Mouse (Mus musculus): ENCODE data around the gene Nphs1. TPM values are rescaled to one million over a fixed set of nuclear protein-coding genes. Genes with fewer than 3 reads are reported as not detected.
"Not testable (repeated sequence)": the region's sequence is repeated elsewhere in the genome, so short reads cannot be mapped to it uniquely, and the experiment has no call there.

Gene Nphs1
- total RNA-seq, 2 experiments from 2014 or later: not detected

DNA sequence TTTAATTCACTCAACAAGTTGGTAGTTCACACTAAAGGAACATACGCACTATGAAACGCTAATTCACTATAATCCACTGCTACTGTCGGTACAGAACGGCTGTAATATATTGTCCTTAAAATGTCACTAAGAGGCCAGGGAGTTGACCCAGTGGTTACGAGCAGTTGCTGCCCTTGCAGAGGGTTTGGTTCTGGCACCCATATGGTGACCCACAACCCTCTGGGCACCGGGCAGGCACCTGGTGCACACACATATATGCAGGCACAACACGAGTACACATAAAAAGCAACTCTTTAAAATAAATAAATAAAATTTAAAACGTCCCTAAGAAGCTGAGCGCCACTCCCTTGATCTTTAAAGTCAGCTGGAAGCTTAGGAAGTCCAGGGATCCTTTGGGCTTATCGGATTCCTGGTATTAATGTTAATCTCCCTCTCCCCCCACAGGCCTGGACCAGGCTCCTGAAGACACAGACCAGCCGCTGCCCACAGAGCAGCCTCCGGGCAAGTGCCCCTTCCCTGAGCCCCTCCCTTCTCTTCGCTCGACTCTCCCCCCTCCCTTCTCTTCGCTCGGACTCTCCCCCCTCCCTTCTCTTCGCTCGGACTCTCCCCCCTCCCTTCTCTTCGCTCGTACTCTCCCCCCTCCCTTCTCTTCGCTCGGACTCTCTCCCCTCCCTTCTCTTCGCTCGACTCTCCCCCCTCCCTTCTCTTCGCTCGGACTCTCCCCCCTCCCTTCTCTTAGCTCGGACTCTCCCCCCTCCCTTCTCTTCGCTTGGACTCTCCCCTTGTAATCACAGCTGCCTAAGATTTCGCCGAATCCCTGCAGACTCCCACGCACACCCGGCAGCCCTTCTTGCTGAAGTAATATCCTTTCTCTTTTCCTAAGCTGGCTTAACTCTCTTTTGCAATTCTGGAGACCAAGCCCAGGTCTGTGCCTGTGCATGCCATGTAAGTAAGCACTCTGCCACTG, 19.6 kb downstream of the Nphs1 start:
- ATAC-seq (replicated peaks; ENCODE audit: low FRiP score, poor library complexity, severe bottlenecking): no peak

DNA sequence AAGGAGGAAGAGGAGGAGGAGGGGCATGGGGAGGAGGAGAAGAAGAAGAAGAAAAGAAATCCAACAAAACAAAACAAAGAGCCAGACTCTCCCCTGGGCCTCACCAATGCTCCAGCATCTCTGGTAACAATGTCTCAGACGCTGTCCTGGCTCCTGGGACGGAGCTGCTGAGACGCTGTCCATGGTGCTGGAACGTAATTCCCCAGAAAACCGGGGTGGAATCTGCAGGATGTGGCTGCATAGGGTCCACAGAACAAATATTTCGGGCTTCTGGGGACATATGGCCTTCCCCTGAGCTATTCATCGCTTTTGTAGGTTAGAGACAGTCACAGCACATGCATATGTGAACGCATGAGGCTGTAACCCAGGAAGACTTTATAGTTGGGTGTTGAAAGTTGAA, 26.1 kb downstream of the Nphs1 start:
- ATAC-seq (replicated peaks; ENCODE audit: low FRiP score, poor library complexity, severe bottlenecking): no peak

DNA sequence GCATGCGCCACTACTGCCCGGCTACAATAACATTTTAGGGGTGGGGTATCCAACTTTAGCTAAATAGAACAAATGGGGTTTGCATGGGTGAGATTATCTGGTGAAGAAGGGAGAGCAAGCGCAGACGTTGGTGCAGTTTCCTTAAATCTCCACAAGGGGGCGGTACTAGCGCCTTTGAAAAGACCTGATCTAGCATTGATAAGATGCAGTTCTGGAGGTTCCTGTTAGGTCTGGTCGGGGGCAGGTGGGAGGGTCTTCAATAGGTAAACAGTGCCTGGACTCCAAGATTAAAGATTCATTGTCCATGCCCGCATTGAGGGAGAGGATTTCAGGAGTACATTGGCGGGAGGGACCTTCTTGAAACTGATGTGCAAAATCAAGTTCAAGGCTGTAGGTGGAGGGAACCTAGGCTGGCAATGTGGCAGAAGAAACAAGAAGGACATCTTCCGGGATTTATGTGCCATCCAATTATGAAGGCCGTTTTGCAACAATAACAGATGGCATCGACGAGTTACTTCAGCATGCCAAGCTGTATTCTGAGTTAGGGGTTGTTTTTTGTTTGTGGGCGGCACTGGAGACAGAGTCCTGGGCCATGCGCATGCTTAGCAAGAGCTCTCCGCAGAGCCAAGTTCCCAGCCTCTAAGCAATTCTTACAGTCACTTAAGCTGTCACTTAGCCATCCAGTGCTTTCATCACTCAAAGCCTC, 32.3 kb downstream of the Nphs1 start:
- no peak for ATAC-seq (replicated peaks; ENCODE audit: low FRiP score, poor library complexity, severe bottlenecking)

DNA sequence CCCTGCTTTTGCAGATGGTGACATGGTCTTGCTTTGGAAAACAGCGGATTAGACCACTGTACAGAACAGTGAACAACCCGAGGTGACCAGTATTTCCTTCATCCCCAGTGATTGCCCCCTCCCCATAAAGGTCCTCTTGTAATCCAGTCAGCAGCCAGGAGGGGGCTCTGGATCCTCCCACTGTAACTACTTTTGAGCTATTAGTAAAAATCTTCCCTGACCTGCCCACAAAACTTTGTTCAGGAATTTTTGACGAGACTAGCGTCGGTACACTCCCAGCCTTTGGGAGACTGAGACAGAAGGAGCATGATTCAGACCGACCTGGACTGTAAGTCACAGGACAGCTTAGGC, 32.8 kb downstream of the Nphs1 start:
- ATAC-seq (replicated peaks; ENCODE audit: low FRiP score, poor library complexity, severe bottlenecking): no peak

DNA sequence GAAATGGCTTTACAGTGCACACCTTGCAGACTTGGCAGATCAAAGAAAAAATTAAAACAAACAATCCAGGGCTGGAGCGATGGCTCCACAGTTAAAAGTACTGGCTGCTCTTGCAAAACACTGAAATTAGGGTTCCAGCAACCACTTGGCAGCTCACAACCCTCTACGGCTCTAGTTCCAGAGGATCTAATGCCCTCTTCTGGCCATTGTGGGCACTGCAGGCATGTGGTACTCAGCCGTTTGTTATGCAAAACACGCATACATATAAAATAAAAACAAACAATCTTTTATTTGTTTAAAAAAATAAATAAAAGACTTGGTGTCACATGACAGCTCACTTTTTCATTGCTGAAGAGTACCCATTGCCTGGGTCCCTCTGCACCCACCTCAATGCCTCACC, 34.6 kb downstream of the Nphs1 start:
- ATAC-seq (replicated peaks; ENCODE audit: low FRiP score, poor library complexity, severe bottlenecking): peak; percentile 70; the same call in 1 of the 2 replicates

DNA sequence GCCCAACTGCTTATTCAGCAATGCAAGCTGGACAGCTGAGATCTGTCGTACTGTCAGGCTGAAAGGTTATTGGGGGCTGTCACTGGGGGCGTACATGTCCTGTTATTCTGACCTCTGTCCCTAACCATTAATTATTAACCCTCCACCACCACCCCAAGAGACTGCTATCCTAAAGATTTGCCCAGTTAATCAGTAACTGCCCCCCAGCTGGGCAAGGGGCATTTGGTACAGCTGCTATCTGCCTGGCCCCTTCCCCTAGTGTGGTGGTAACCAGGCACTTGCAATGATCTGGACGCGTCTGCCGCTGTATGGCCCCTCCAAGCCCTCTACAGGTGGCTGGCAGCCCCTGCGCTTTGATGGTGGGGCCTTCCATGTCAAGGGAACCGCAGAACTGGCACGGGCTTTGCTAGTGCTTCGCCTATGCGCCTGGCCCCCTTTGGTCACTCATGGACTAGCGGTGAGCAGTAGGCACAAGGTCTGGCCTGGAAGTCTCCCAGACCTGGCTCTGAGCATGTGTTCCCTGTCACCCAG, 35.4 kb downstream of the Nphs1 start, which contains the start of gene Prodh2:
TSS of gene Prodh2 (plus strand) at position 222 of the 531 bp plus-strand sequence.
- ATAC-seq (replicated peaks; ENCODE audit: low FRiP score, poor library complexity, severe bottlenecking): no peak

DNA sequence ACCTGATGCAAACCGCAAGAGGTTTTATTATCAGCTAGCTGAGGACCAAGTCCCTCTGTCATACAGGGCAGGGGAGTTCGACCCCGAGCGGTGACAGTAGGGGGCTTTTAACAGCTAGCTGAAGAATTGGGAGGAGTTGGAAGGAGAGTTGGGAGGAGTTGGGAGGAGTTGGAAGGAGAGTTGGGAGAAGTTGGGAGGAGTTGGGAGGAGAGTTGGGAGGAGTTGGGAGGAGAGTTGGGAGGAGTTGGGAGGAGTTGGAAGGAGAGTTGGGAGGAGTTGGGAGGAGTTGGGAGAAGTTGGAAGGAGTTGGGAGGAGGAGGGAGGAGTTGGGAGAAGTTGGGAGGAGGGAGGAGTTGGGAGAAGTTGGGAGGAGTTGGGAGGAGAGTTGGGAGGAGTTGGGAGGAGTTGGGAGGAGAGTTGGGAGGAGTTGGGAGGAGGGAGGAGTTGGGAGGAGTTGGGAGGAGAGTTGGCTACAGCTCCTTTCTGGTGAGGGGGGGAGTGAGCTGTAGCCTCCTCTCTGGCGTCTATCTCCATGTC, 37.5 kb downstream of the Nphs1 start:
- not testable (repeated sequence) for ATAC-seq (replicated peaks; ENCODE audit: low FRiP score, poor library complexity, severe bottlenecking)

DNA sequence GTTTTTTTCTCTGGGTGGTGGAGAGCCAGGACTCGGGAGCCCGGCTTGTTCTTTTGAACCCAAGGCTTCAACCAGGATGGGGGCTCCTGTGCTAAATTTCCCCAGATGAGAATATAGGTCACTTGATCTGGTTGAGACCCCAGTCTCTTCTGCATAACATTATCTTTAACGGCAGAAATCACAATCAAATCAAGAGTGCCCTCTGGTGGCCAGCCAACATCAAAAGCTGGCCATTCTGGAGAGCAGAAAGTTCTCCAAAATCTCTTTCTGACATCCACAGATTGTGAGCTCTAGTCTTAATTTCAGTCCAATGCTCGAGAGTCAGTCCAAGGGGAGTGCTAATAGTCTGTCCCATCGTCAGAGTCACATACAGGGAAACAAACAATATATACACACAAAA, 43.0 kb downstream of the Nphs1 start:
- ATAC-seq (replicated peaks; ENCODE audit: low FRiP score, poor library complexity, severe bottlenecking): not testable (repeated sequence)

DNA sequence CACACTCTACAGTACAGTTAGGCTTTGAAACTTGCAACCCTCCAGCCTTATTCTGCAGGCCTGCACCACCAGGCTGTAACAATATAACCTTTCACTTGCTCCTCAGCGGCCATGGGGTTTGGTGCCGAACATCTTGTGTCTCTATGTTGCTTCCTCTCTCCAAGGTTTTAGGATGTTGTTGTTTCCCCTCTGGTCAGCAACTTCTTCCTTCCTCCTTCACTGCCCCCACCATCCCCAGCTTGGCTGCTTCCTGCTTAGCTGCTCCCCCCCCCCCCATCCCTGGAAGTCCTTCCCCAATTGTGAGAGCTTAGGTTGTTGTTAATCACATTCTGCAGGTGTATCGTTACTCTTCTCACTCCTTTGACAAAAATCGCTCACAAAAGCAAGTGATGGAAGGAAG, 49.9 kb downstream of the Nphs1 start:
- ATAC-seq (replicated peaks; ENCODE audit: low FRiP score, poor library complexity, severe bottlenecking): no peak

DNA sequence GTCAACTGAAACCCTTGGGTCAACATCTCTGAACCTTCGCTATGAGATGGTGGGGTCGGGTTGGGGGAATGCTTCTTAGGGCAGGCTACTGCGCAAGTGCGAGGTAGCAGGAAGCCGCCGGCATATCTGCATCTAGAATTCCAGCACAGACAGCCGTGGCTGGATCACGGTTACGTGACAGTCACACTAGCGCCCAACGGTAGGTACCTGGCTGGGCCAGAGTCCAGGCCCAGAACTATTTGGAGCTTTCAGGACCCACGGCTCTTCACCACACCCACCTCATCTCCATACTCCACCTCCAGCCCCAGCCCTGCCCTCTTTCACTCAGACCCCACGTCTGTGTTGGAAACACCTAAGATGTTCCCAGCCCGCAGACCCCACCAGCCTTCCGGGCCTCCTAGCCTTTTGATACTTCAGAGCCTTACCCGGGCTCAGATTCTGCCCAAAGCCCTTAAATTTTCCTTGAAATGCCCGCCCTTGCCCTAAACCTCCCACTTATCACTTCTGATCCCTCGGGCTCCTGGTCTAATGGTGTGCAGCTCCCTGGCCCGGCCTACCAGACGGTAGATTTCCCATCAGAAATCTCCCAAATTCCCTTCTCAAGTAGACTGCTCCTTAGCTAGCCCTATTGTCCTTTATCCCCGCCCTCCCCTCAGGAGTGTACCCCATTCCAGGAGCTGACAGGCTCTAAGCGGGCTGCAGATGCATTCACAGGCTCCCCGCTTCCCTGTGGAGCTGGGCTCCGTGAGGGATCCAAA, 57.1 kb downstream of the Nphs1 start:
- ATAC-seq (replicated peaks; ENCODE audit: low FRiP score, poor library complexity, severe bottlenecking): no peak

DNA sequence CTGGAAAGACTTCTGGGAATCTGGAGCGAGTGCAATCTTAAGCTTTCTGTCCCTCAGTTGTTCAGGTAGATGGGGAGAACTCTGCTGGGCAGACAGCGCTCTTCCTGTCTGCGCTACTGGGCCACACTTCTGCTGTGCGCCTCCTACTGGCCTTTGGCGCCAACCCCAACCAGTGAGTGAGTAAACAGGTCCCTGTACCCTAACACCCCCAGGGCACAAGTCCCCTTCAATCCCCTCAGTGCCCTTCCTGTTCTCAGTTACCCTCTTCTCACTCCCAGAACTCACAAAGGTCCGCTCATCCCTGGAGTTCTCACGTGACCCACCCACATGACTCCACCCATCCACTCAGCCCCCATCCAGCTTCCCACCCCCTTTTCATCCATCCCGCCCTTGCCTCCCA, 60.2 kb downstream of the Nphs1 start:
- ATAC-seq (replicated peaks; ENCODE audit: low FRiP score, poor library complexity, severe bottlenecking): no peak

DNA sequence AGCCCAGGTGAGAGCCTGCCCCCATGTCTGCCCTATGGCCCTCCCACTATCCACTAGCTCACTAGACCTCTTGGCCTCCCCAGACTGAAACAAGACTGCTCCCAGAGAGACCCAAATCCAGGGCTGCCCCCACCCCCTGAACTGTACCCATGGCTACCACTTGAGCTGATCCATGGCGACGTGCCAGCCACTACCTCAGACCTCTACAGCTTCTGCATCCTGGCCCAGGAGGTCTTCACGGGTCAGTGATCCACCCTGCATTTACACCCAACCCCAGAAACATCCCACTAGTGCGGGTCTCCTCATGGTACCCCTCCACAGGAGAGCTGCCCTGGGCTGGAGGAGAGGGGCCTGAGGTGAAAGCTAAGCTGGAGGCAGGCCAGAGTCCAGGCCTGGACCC, 62.3 kb downstream of the Nphs1 start:
- ATAC-seq (replicated peaks; ENCODE audit: low FRiP score, poor library complexity, severe bottlenecking): no peak

DNA sequence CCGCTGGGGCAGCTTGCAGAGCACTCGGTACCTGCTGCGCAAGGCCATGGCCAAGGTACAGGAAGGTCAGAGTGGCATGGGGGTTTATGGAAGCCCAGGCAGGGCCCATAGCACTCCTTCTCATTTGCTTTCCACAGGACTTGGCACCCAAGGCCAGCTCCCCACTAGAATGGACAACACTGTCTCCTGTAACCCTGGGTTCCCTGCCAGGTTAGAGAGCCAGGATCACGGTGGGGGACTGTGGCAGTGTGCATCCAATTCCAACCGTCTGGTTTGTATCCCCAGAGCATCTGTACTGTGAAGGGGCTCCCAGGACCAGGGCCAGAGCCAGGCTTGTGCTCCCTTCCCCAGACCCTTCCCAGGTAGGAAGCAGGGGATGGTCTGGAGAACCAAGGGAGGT, 62.7 kb downstream of the Nphs1 start:
- ATAC-seq (replicated peaks; ENCODE audit: low FRiP score, poor library complexity, severe bottlenecking): no peak

DNA sequence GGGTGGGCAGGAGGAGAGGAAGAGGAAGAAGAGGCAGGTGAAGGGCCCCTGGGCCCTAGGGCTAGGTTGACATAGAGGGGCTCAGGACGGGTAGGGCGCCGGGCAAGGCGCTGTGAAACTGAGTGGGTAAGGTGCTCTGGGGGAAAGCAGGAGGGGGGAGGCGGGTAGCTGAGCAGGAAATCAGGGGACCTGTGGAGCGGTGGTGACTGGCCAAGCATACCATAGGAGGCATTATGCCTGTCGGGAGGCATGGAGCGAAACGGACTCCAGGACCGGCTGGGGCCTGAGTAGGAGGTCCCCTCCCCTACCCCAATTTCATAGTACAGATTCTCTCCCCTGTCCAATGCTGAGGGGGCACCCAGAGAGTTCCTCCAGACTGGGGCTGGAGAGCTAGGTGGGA, 64.8 kb downstream of the Nphs1 start:
- no peak for ATAC-seq (replicated peaks; ENCODE audit: low FRiP score, poor library complexity, severe bottlenecking)

DNA sequence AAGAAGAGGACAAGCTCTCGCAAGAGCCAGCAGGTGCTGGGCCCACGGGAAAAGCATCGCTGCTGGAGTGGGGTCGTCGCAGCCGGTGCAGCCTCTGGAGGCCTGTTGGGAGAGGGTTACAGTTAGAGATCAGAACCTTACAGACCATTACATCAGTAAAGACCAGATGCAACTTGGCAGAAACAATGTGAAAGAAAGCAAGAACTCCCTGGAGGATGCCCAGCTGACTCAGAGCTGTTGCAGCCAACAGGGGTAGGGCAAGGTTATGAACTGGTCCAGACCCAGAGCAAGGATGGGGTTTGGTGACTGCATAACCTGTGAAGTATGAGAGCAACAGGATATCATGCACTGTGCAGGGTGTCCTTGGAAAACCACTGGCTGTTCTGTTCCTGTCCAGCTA, 66.4 kb downstream of the Nphs1 start:
- no peak for ATAC-seq (replicated peaks; ENCODE audit: low FRiP score, poor library complexity, severe bottlenecking)

DNA sequence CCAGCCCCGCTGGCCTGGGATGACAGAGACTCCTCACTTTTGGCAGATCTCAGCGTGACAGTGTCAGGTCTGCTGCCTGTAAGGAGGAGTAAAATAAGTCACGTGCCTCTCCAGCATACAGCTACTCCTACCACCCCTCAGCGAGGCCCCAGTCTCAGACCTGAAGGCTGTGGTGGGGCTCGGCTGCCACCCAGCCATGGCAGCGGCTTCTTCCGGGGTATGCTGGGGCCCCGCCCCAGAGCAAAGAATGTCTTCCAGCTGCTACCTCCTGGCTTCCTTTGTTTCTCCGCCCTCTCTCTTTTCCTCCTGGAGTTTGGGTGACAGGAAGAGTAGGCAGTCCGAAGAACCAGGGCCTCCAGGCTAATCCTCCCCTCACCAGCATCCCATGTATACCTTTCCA, 67.8 kb downstream of the Nphs1 start:
- no peak for ATAC-seq (replicated peaks; ENCODE audit: low FRiP score, poor library complexity, severe bottlenecking)

DNA sequence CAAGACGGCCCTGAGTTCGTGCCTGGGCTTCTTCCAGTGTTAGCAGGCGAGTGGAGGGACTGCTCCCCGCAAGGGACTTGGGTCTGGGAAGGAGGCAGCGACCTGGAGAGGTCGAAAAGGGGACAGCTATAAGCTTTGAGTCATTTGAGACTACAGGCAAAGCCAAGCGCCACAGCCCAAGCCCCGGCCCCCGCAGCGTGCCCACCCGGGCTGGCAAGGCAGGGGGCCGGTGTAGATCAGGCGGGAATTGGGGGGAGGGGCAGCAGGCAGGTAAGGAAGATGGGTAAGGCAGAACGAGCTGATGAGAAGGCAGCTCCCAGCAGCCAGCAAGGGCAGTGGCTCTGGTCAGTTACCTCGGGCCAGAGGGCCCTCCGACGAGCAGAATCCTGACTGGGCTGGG, 68.3 kb downstream of the Nphs1 start:
- no peak for ATAC-seq (replicated peaks; ENCODE audit: low FRiP score, poor library complexity, severe bottlenecking)

DNA sequence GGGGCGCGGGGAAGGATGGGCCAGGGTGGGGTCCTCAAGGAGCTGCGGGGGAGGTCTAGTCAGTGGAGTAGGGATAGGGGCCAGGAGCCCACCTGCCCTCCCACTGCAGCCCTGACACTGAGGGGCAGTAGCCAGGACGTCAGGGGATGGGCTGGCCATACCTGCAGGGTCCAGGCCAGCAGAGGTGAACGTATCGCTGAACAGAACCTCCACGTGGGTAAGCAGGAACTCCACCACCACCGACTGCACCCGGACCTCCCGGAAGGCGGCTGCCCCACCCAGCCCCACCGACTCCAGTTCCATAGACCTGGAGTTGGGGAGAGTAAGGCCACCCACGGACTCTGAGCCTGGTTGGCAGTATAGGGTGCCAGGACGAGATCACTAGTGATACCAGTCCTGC, 68.9 kb downstream of the Nphs1 start:
- ATAC-seq (replicated peaks; ENCODE audit: low FRiP score, poor library complexity, severe bottlenecking): no peak

DNA sequence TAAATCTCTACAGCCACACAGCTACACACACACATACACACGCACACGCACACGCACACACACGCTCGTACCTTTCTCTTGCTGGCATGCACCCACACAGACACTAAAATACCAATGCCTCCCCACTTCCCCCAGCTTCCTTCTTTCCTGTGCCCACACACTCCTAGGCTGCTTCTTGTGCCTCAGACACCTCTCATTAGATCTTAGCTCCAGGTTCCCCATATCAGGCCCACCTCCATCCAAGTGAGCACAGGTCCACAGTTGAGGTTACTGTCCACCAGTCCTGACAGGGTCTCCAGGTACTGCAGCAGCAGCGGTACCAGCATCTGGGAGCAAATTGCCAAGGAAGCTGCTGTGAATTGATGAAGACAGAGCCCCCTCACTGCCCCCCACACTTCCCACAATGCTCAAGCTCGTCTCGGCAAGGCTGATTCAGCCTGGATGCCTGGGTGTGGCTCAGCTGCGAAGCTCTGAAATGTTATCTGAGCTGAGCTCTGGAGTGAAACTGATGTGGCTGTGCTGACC, 73.2 kb downstream of the Nphs1 start:
- ATAC-seq (replicated peaks; ENCODE audit: low FRiP score, poor library complexity, severe bottlenecking): no peak

DNA sequence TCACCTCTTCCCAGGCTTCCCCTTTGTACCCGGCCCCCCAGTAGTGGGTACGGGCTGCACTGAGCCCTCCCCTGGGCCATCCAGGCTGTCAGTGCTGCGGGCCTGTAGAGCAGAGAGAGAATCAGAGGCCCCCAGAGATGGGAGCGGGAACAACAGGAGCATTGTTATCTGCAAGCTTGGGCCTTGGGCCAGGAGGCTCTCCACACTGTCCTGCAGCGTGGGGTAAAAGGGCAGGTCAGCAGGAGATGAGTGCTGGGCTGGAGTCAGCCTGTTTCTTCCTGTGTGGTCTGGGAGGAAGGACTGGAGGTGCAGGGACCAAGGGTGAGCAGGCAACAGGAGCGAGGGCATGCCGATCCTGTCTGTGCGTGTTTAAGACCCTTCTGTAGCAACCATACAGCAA, 74.8 kb downstream of the Nphs1 start:
- ATAC-seq (replicated peaks; ENCODE audit: low FRiP score, poor library complexity, severe bottlenecking): no peak
